Mouse (Mus musculus) brain, adult 10 weeks (tissue): ENCODE results near the gene Gm32802. TPM values are rescaled to one million over a fixed set of nuclear protein-coding genes. Genes with fewer than 3 reads are reported as not detected.

Source experiments
- polyA plus RNA-seq: library from polyadenylated mRNA; stranded (reverse); fragments of 350-450 nt; fragmentation: Illumina TruSeq; extraction: RNeasy Lipid Tissue Mini Kit (QIAGEN cat#74804); gene quantifications from one replicate; pipeline ENCODE4 v1.2.3, GENCODE M21; 2015; ENCODE audit warnings: low read depth, low replicate concordance

Gene Gm32802
- not detected for polyA plus RNA-seq

GRCm38 (mm10) chr10:118258388-118258787 lies at the start of gene Gm32802:
Gm32802 (plus strand) TSS chr10:118258688.

GRCm38 (mm10) chr10:118240680-118241079 lies 17.8 kb upstream of the Gm32802 start, which contains the start of gene Gm32717:
Gm32717 (minus strand) TSS chr10:118240780.

GRCm38 (mm10) chr10:118294938-118295337 lies 36.5 kb downstream of the Gm32802 start, which contains the start of gene Iltifb:
Iltifb (minus strand) TSS chr10:118295038.

Other genes starting within 250 kb of the Gm32802 start
- 9.3 TPM for gene Mdm1, start 116.9 kb upstream of the Gm32802 start, polyA plus RNA-seq
- gene Il22, start 53.7 kb upstream of the Gm32802 start, polyA plus RNA-seq, result not detected
- gene Gm32717, start 17.9 kb upstream of the Gm32802 start, polyA plus RNA-seq, result not detected
- not detected for gene Iltifb, start 36.4 kb downstream of the Gm32802 start, polyA plus RNA-seq
- gene Gm9040, start 68.3 kb downstream of the Gm32802 start, polyA plus RNA-seq, result not detected
- not detected for gene Gm9044, start 73.7 kb downstream of the Gm32802 start, polyA plus RNA-seq
- gene Gm9045, start 79.1 kb downstream of the Gm32802 start, polyA plus RNA-seq, result not detected
- gene Gm9046, start 84.6 kb downstream of the Gm32802 start, polyA plus RNA-seq, result not detected
- gene Gm9048, start 90.0 kb downstream of the Gm32802 start, polyA plus RNA-seq, result not detected
- gene Gm9049, start 95.4 kb downstream of the Gm32802 start, polyA plus RNA-seq, result not detected
- gene Ifng, start 182.4 kb downstream of the Gm32802 start, polyA plus RNA-seq, result not detected